Mouse (Mus musculus) lung, embryonic 16.5 days (tissue): Measurements from ENCODE around the gene Rps6kc1. TPM values are rescaled to one million over a fixed set of nuclear protein-coding genes. Genes with fewer than 3 reads are reported as not detected.

Source experiments
- ATAC-seq: fragments of 200-750 bp; cut with Nextera tagmentation; 2 replicates; pipeline ENCODE4 v1.8.0; 2017; ENCODE audit warnings: low read depth, mild to moderate bottlenecking, moderate library complexity
- H3K27ac ChIP-seq: fragments of 300-500 bp; sonication (generic); 2 replicates; pipeline ENCODE4 v1.5.1; 2014; ENCODE audit warnings: mild to moderate bottlenecking, control low read depth, low read length
- H3K27me3 ChIP-seq: fragments of 300-500 bp; sonication (generic); 2 replicates; pipeline ENCODE4 v1.6.1; 2014; ENCODE audit warnings: low read depth, low read length, mixed read lengths; ENCODE audit not compliant: control insufficient read depth, insufficient read depth
- H3K36me3 ChIP-seq: fragments of 300-500 bp; sonication (generic); 2 replicates; pipeline ENCODE4 v1.6.1; 2014; ENCODE audit warnings: low read length; ENCODE audit not compliant: control insufficient read depth, insufficient read depth
- H3K4me1 ChIP-seq: fragments of 300-500 bp; sonication (generic); replicated peaks from 2 replicates; pipeline ENCODE4 v1.6.1; 2014; ENCODE audit warnings: low read length, mixed read lengths; ENCODE audit not compliant: control insufficient read depth, insufficient read depth
- H3K4me2 ChIP-seq: fragments of 300-500 bp; sonication (generic); 2 replicates; pipeline ENCODE4 v1.6.1; 2014; ENCODE audit warnings: low read depth, low read length, control low read depth
- H3K4me3 ChIP-seq: fragments of 300-500 bp; sonication (generic); 2 replicates; pipeline ENCODE4 v1.5.1; 2014; ENCODE audit warnings: mild to moderate bottlenecking, low read length, control low read depth
- H3K9ac ChIP-seq: fragments of 300-500 bp; sonication (generic); 2 replicates; pipeline ENCODE4 v1.6.1; 2014; ENCODE audit warnings: low read length, control low read depth
- H3K9me3 ChIP-seq: fragments of 300-500 bp; sonication (generic); 2 replicates; pipeline ENCODE4 v1.6.1; 2016; ENCODE audit warnings: low read length; ENCODE audit not compliant: control insufficient read depth
- WGBS: fragments of 180-500 bp; shearing (Covaris S2); extraction: QIAGEN DNeasy Blood & Tissue Kit; methylation state at CpG from one replicate; pipeline ENCODE4 v1.1.7; 2014; 5-methylcytosine and 5-hydroxymethylcytosine counted together
- polyA plus RNA-seq: library from polyadenylated mRNA; unstranded; fragments of >200 nt; fragmentation: Nextera tagmentation; extraction: Ambion mirVana; gene quantifications from 2 replicates; pipeline ENCODE4 v1.2.1, GENCODE M21; 2015

The Rps6kc1 gene
- polyA plus RNA-seq, 1 experiment from 2014 or later: 15.5 TPM

DNA sequence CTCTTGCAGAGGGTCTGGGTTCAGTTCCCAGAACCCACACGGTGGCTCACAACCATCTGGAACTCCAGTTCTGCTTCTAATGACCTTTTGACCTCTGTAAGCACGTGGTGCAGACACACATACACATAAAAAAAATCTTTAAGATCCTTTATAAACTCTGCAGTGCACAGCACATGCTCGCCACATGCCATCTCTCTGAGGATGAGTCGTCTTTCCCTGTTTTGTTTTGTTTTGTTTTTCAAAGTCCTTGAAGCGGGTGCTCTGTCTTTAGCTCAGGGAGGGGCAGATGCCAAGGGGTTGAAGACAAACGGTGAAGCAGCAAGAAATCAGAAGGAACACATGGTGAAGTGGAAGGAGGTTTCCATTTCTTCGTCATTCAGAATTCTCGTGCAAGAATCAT lies 143.9 kb downstream of the Rps6kc1 start:
- peaks cover 4% of the 10 kb centered on the region; the same call in 1 of the 2 replicates for H3K9me3 ChIP-seq
- no peaks in the 10 kb centered on the region for H3K36me3 ChIP-seq
- 34% methylated on average over 8 of the region's 8 CpGs for WGBS
- no peak for ATAC-seq
- H3K4me1 ChIP-seq: peaks cover 7% of the 10 kb centered on the region; the same call in 1 of the 2 replicates
- no peak overlapping the region for H3K4me3 ChIP-seq
- no peak overlapping the region for H3K27ac ChIP-seq
- H3K9ac ChIP-seq: no peak overlapping the region
- no peaks in the 10 kb centered on the region for H3K27me3 ChIP-seq
- no peak overlapping the region for H3K4me2 ChIP-seq

DNA sequence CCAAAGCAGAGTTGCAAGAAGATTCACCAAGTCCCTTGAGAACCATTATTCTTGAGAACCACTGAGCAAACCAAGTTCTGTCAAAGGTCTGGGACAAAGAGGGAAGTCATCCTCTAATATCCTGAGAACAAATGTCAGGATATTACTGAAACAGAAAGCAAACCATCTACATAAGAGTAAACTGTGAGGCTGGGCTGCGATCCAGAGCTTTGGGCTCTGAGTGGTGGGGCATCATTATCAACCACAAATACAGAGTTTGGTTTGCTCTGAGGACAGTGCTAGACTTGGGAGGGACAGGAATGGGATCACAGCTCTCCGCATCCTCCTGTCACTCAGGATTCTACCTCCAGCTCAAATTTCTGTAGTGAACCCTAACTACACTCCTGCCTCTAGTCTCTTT lies 144.8 kb downstream of the Rps6kc1 start:
- H3K4me3 ChIP-seq: no peak overlapping the region
- H3K9me3 ChIP-seq: peaks cover 4% of the 10 kb centered on the region; the same call in 1 of the 2 replicates
- no peaks in the 10 kb centered on the region for H3K27me3 ChIP-seq
- no peak overlapping the region for H3K27ac ChIP-seq
- WGBS: 74% methylated on average over 2 of the region's 2 CpGs
- no peaks in the 10 kb centered on the region for H3K36me3 ChIP-seq
- no peak overlapping the region for H3K4me2 ChIP-seq
- no peak overlapping the region for H3K9ac ChIP-seq
- ATAC-seq: peak; percentile 55; the same call in 1 of the 2 replicates
- H3K4me1 ChIP-seq: peaks cover 5% of the 10 kb centered on the region; the same call in 1 of the 2 replicates

DNA sequence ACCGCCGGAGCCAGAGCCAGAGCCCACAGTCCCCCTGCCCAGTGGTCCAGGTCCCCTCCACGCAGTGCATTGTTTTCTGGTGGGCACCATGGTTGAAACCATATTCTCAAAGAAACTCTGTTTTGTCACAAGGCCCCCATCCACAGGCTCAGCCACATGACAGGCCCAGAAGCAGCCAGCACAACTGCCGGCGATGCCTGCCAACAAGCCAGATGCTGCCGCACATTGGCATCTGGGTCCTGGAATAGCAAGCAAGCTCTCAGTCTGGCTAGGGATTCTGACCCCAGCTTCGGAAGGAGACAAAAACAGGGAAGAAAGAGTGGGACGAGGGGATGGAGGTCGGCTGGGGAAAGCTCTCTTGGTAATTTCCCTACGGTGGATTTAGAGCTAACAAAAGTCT lies 147.8 kb downstream of the Rps6kc1 start:
- Histone ChIP-seq H3K36me3 (no peaks in the 10 kb centered on the region), H3K4me2 (no peak overlapping the region), H3K4me3 (no peak overlapping the region), H3K27ac (no peak overlapping the region), H3K27me3 (no peaks in the 10 kb centered on the region), H3K9ac (no peak overlapping the region), H3K4me1 (0 out of 2 replicates have a peak, but pooled peaks cover 2% of the 10 kb centered on the region), H3K9me3 (peaks cover 4% of the 10 kb centered on the region; the same call in 1 of the 2 replicates)
- no peak for ATAC-seq
- 75% methylated on average over 10 of the region's 10 CpGs for WGBS

DNA sequence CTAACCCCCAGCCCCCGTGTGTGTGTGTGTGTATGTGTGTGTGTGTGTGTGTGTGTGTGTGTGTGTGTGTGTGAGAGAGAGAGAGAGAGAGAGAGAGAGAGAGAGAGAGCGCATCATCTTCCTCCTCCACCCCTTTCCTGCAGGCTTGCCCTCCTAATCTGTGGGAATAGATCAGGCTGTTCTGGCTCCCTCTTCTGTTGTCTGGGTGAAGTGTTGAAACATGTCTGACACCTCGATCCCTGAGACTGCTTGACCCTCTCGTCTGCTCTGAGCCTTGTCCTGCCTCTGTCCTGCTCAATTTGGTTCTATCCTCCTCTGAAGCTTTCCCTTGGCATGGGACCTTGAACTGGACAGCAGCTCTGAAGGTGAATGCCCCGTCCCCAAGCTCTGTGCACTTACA lies 149.8 kb downstream of the Rps6kc1 start:
- Histone ChIP-seq H3K27me3 (no peaks in the 10 kb centered on the region), H3K9ac (no peak overlapping the region), H3K4me1 (no peaks in the 10 kb centered on the region), H3K27ac (no peak overlapping the region), H3K4me2 (no peak overlapping the region), H3K9me3 (peaks cover 4% of the 10 kb centered on the region; the same call in 1 of the 2 replicates), H3K36me3 (no peaks in the 10 kb centered on the region), H3K4me3 (no peak overlapping the region)
- 21% methylated on average over 5 of the region's 5 CpGs for WGBS
- ATAC-seq: 0 out of 2 replicates have a peak, but pooled peaks have one; percentile 47

DNA sequence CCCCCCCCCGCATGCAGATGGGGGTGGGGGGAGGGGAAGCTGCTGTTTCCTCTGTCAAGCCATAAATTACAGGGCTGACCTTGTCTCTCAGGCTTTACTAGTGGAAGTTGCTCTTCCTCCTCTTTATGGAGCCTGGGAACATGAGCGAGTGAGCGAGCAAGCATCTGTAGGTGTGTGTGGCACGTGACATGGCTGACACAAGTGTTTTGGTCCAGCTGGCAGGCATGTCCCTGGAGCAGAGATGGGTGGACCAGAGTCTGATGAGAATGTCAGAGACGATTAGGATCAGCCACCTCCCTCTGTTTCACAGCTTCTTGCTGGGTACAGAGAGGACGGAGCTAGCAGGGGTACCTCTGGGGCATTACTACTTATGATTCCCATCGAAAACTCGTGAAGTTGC lies 153.7 kb downstream of the Rps6kc1 start:
- H3K4me3 ChIP-seq: no peak overlapping the region
- no peaks in the 10 kb centered on the region for H3K4me1 ChIP-seq
- WGBS: 73% methylated on average over 7 of the region's 8 CpGs
- no peak overlapping the region for H3K4me2 ChIP-seq
- no peaks in the 10 kb centered on the region for H3K9me3 ChIP-seq
- H3K9ac ChIP-seq: no peak overlapping the region
- no peaks in the 10 kb centered on the region for H3K27me3 ChIP-seq
- ATAC-seq: no peak
- no peak overlapping the region for H3K27ac ChIP-seq
- no peaks in the 10 kb centered on the region for H3K36me3 ChIP-seq

DNA sequence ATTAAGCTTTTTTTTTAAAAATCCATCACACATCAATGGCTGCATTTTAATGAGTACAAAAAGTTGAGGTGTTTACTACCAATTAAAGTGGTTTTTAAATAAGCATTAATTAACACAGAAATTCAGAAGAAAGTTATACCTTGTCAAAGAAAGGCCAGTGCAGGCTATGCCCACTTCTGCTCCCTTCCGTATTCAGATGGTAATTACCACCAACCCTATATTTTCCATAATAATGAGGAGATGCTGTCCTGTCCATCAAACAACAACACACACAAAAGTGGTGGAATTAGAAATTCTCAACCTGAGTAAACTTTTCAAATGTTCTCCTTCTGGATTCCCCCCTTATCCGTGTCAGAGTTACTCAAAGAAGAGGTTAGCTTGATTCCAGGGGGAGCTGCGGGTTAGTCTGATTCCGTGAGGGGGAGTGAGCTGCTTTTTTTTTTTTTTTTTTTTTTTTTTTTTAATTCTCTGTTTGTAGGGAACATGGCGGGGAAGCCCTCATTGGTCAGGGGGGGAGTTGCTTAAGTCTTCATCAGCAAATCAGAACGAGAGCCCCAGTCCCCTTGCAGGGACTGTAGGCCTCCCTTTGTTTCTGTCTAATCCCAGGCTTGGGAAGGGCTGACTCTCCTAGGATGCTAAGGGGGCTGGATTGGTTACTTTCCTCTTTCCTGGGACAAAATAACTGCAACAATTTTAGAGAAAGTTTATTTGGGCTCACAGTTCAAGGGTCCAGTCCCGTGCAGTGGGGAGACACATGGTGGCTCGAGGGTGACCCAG lies 159.6 kb downstream of the Rps6kc1 start:
- 73% methylated on average over 8 of the region's 8 CpGs for WGBS
- no peak for ATAC-seq
- Histone ChIP-seq H3K27ac (no peak overlapping the region), H3K9ac (no peak overlapping the region), H3K4me1 (no peaks in the 10 kb centered on the region), H3K9me3 (0 out of 2 replicates have a peak, but pooled peaks cover 2% of the 10 kb centered on the region), H3K36me3 (no peaks in the 10 kb centered on the region), H3K4me2 (no peak overlapping the region), H3K27me3 (no peaks in the 10 kb centered on the region), H3K4me3 (no peak overlapping the region)

DNA sequence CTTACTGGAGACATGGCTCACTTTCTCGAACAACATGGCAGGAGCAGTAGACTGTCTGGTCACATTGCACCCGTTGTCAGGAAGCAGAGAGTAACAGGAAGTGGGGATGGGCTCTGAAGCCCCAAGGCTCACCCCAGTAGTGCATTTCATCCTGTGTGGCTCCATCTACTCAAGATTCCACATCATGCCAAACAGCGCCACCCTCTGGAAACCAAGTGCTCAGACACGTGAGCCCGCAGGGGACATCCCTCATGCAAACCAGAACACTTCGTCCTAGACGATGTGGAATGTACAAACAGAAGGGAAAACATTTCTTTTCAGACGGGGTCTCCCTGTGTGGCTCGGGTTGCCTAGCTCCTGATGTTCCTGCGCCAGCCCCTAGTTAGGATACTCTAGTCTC lies 162.6 kb downstream of the Rps6kc1 start:
- WGBS: 74% methylated on average over 10 of the region's 10 CpGs
- Histone ChIP-seq H3K4me2 (no peak overlapping the region), H3K9ac (no peak overlapping the region), H3K4me1 (no peaks in the 10 kb centered on the region), H3K27me3 (no peaks in the 10 kb centered on the region), H3K4me3 (no peak overlapping the region), H3K9me3 (0 out of 2 replicates have a peak, but pooled peaks cover 2% of the 10 kb centered on the region), H3K27ac (no peak overlapping the region), H3K36me3 (no peaks in the 10 kb centered on the region)
- ATAC-seq: no peak

DNA sequence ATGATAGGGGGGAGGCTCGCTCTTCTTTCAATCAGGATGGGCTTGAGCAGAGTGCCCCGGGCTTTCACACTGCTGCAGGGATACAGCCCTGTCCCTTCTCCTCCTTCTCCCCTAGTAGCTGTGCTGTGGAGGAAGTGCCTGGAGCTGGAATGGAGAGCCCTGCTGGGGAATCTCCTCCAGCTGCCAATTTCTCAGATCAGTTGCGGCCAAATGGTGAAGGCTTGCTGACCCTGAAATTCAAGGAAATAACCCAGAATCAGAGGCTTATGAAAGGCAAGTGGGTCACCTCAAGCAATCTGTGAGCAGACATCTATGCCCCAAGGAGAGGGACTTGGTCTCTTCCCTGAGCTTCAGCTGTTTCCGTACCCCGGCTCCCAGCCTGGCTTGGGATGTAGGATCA lies 170.1 kb downstream of the Rps6kc1 start:
- no peak overlapping the region for H3K4me3 ChIP-seq
- no peaks in the 10 kb centered on the region for H3K36me3 ChIP-seq
- 62% methylated on average over 5 of the region's 5 CpGs for WGBS
- H3K9me3 ChIP-seq: no peaks in the 10 kb centered on the region
- no peaks in the 10 kb centered on the region for H3K27me3 ChIP-seq
- H3K27ac ChIP-seq: no peak overlapping the region
- no peak for ATAC-seq
- no peak overlapping the region for H3K4me2 ChIP-seq
- H3K4me1 ChIP-seq: no peaks in the 10 kb centered on the region
- H3K9ac ChIP-seq: no peak overlapping the region

DNA sequence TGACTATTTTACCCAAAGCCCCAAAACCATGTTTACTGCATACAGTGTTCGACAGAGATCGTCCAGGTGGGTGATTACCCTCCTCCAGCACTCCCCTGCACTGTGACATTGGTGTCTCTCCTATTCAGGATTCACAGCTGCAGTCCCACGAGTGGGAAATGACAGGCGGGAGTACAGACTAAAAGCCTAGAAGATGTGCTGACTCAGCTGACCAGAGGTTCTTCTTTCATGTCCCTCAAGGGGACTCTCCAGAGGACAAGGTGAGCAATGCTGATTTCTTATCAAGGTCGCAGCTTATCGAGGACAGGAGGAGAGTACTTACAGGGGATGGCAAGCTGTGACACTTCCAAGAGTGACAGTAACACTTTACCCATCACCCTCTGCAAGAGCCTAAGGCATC lies 178.8 kb downstream of the Rps6kc1 start:
- Histone ChIP-seq H3K4me2 (no peak overlapping the region), H3K9ac (no peak overlapping the region), H3K4me3 (no peak overlapping the region), H3K36me3 (no peaks in the 10 kb centered on the region), H3K4me1 (no peaks in the 10 kb centered on the region; the same call in 1 of the 2 replicates), H3K27me3 (no peaks in the 10 kb centered on the region), H3K27ac (no peak overlapping the region), H3K9me3 (no peaks in the 10 kb centered on the region)
- no peak for ATAC-seq
- 62% methylated on average over 6 of the region's 6 CpGs for WGBS
